ENCODE assay signal across 17 mouse cellular contexts in the genomic region with DNA sequence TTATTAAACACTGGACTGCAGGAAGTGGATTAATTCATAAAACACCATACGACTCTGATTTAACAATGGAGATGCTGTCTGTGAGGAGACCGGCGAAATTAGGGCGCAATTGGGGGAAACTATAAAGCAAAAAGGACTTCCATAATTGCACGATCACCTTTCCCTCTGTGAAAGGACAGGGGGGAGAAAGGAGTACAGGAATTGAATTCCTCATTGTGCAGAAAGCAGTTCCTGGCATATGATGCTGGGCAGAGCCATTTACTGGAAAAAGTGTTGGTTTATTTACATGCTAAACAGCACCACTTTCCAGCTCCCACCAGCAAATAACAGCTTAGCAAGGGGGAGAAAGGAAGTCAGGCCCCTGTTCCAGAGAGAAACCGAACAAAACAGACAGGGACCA.
DNase-seq lines count a peak whose midpoint lies in the region; ATAC-seq and TF ChIP-seq lines count a peak whose summit lies in the region.
"Had no signal": no experiment of that assay in that cellular context is flagged by ENCODE, and none has a peak within 500 bp of the region (broad histone marks: within the 10 kb centered on the region; RNA-seq: fewer than 3 reads in every experiment).

No protein-coding gene starts in this region.

- no peak overlapping the region for H3K4me3 ChIP-seq in heart, embryonic 12.5 days
- no peak overlapping the region for H3K4me3 ChIP-seq in embryonic facial prominence, embryonic 12.5 days
- H3K4me3 ChIP-seq in hindbrain, embryonic 12.5 days = no peak overlapping the region
- no peak overlapping the region; the same call in 1 of the 2 replicates for H3K4me3 ChIP-seq in midbrain, embryonic 13.5 days (replicated peaks)
- H3K4me3 ChIP-seq in stomach, postnatal 0 days (ENCODE audit: low read depth, low read length) = no peak overlapping the region
- H3K4me3 ChIP-seq: myocyte had no signal

- H3K27ac ChIP-seq in heart, embryonic 12.5 days (ENCODE audit: poor library complexity, severe bottlenecking) = no peak overlapping the region
- peak overlapping the region; percentile 36; the same call in 1 of the 2 replicates for H3K27ac ChIP-seq in embryonic facial prominence, embryonic 12.5 days
- no peak overlapping the region for H3K27ac ChIP-seq in hindbrain, embryonic 12.5 days
- peak overlapping the region; percentile 16 for H3K27ac ChIP-seq in midbrain, embryonic 13.5 days
- no peak overlapping the region for H3K27ac ChIP-seq in stomach, postnatal 0 days (replicated peaks)

- no peak for TF ChIP-seq EP300 in stomach, postnatal 0 days (optimal IDR thresholded peaks at IDR 0.05)

- peaks cover 11% of the 10 kb centered on the region for H3K4me1 ChIP-seq in heart, embryonic 12.5 days (replicated peaks)
- peaks cover 32% of the 10 kb centered on the region for H3K4me1 ChIP-seq in embryonic facial prominence, embryonic 12.5 days
- H3K4me1 ChIP-seq in hindbrain, embryonic 12.5 days = peaks cover 27% of the 10 kb centered on the region
- H3K4me1 ChIP-seq in midbrain, embryonic 13.5 days (replicated peaks) = peaks cover 36% of the 10 kb centered on the region
- H3K4me1 ChIP-seq in stomach, postnatal 0 days (replicated peaks; ENCODE audit: control insufficient read depth, insufficient read depth) = no peaks in the 10 kb centered on the region

- H3K36me3 ChIP-seq in heart, embryonic 12.5 days = no peaks in the 10 kb centered on the region
- H3K36me3 ChIP-seq in embryonic facial prominence, embryonic 12.5 days = no peaks in the 10 kb centered on the region
- no peaks in the 10 kb centered on the region for H3K36me3 ChIP-seq in hindbrain, embryonic 12.5 days
- no peaks in the 10 kb centered on the region for H3K36me3 ChIP-seq in midbrain, embryonic 13.5 days
- no peaks in the 10 kb centered on the region for H3K36me3 ChIP-seq in stomach, postnatal 0 days (ENCODE audit: control insufficient read depth, insufficient read depth, low read length)
- H3K36me3 ChIP-seq: G1E had no signal

- H3K4me2 ChIP-seq in heart, embryonic 12.5 days = no peak overlapping the region
- H3K4me2 ChIP-seq in embryonic facial prominence, embryonic 12.5 days (replicated peaks) = 0 out of 2 replicates have a peak overlapping the region, but pooled peaks have one; percentile 13
- 0 out of 2 replicates have a peak overlapping the region, but pooled peaks have one; percentile 7 for H3K4me2 ChIP-seq in hindbrain, embryonic 12.5 days (replicated peaks)
- H3K4me2 ChIP-seq in midbrain, embryonic 13.5 days (replicated peaks) = peak overlapping the region; percentile 40
- no peak overlapping the region for H3K4me2 ChIP-seq in stomach, postnatal 0 days (replicated peaks; ENCODE audit: low read depth)
- H3K4me2 ChIP-seq: liver, embryonic 11.5 days had no signal

- ATAC-seq in heart, embryonic 12.5 days (ENCODE audit: insufficient number of reproducible peaks, low FRiP score) = no peak
- ATAC-seq in embryonic facial prominence, embryonic 12.5 days (ENCODE audit: insufficient number of reproducible peaks, insufficient read depth, low FRiP score, low TSS enrichment) = no peak
- ATAC-seq in hindbrain, embryonic 12.5 days (ENCODE audit: low FRiP score) = no peak
- no peak for ATAC-seq in midbrain, embryonic 13.5 days
- ATAC-seq in stomach, postnatal 0 days (ENCODE audit: low FRiP score, low TSS enrichment) = no peak

- no peaks in the 10 kb centered on the region for H3K9me3 ChIP-seq in heart, embryonic 12.5 days (replicated peaks)
- H3K9me3 ChIP-seq in embryonic facial prominence, embryonic 12.5 days = no peaks in the 10 kb centered on the region
- no peaks in the 10 kb centered on the region for H3K9me3 ChIP-seq in hindbrain, embryonic 12.5 days (replicated peaks)
- no peaks in the 10 kb centered on the region for H3K9me3 ChIP-seq in midbrain, embryonic 13.5 days
- H3K9me3 ChIP-seq in stomach, postnatal 0 days (ENCODE audit: control insufficient read depth, low read length) = no peaks in the 10 kb centered on the region

- peak; percentile 33 for DNase-seq in heart, adult 11 months
- no peak for DNase-seq in stomach, postnatal 0 days (ENCODE audit: low spot score)
- no peak for DNase-seq in cerebellum, adult 18-20 months
- no peak for DNase-seq in spleen, postnatal 36 days (ENCODE audit: low spot score in 2 of 2)
- DNase-seq: gastrocnemius, postnatal 25 days; kidney, adult 18-20 months; layer of hippocampus, adult 9-11 months; lung, postnatal 4 days; spleen, adult 18-20 months; thymus, adult 2 months had no signal

- H3K27me3 ChIP-seq in heart, embryonic 12.5 days (replicated peaks) = no peaks in the 10 kb centered on the region
- no peaks in the 10 kb centered on the region for H3K27me3 ChIP-seq in embryonic facial prominence, embryonic 12.5 days
- no peaks in the 10 kb centered on the region for H3K27me3 ChIP-seq in hindbrain, embryonic 12.5 days
- H3K27me3 ChIP-seq in midbrain, embryonic 13.5 days = peaks cover 11% of the 10 kb centered on the region; the same call in 1 of the 2 replicates
- H3K27me3 ChIP-seq in stomach, postnatal 0 days (ENCODE audit: control insufficient read depth, insufficient read depth, low read length) = no peaks in the 10 kb centered on the region

- H3K9ac ChIP-seq in heart, embryonic 12.5 days = no peak overlapping the region
- no peak overlapping the region for H3K9ac ChIP-seq in embryonic facial prominence, embryonic 12.5 days
- H3K9ac ChIP-seq in hindbrain, embryonic 12.5 days = no peak overlapping the region
- H3K9ac ChIP-seq in midbrain, embryonic 13.5 days (replicated peaks) = 0 out of 2 replicates have a peak overlapping the region, but pooled peaks have one; percentile 2
- no peak overlapping the region for H3K9ac ChIP-seq in stomach, postnatal 0 days (ENCODE audit: low read length)

- WGBS in heart, embryonic 12.5 days = 82% methylated on average over 6 of the region's 6 CpGs
- WGBS in embryonic facial prominence, embryonic 12.5 days = 49% methylated on average over 6 of the region's 6 CpGs
- 55% methylated on average over 6 of the region's 6 CpGs for WGBS in hindbrain, embryonic 12.5 days
- 33% methylated on average over 6 of the region's 6 CpGs for WGBS in midbrain, embryonic 13.5 days
- 64% methylated on average over 6 of the region's 6 CpGs for WGBS in stomach, postnatal 0 days

- no peak for TF ChIP-seq CTCF in stomach, postnatal 0 days (IDR thresholded peaks at IDR 0.05; ENCODE audit: low read depth)

Comparison
In these comparisons a context has a peak if more than half of its experiments do, and no peak if none do; other contexts are left out.
1. H3K27ac ChIP-seq: peak in embryonic facial prominence, embryonic 12.5 days (single experiment) and midbrain, embryonic 13.5 days (single experiment); none in heart, embryonic 12.5 days (single experiment), hindbrain, embryonic 12.5 days (single experiment) and stomach, postnatal 0 days (single experiment).
2. H3K4me2 ChIP-seq: peak in embryonic facial prominence, embryonic 12.5 days (single experiment), hindbrain, embryonic 12.5 days (single experiment) and midbrain, embryonic 13.5 days (single experiment); none in heart, embryonic 12.5 days (single experiment) and stomach, postnatal 0 days (single experiment).